Mouse (Mus musculus): ENCODE data around the gene Slc39a5. TPM values are rescaled to one million over a fixed set of nuclear protein-coding genes. Genes with fewer than 3 reads are reported as not detected.

Gene Slc39a5
- polyA plus RNA-seq, 2 experiments from 2014 or later = not detected

DNA sequence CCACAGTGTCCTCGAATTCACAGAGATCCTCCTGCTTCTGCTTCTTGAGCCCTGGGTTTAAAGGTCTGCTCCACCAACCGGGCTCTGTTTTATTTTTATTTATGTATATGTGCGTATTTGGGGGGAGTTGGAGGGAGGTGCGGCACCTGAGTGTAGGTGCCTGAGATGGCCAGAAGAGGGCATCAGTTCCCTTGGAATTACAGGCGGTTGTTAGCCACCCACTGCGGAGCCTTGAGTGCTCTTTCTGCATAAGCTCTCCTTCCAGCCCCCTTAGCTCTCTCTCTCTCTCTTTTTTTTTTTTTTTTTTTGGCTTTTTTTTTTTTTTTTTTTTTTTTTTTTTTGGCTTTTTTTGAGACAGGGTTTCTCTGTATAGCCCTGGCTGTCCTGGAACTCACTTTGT lies 26.6 kb downstream of the Slc39a5 start:
- no peak for ATAC-seq

DNA sequence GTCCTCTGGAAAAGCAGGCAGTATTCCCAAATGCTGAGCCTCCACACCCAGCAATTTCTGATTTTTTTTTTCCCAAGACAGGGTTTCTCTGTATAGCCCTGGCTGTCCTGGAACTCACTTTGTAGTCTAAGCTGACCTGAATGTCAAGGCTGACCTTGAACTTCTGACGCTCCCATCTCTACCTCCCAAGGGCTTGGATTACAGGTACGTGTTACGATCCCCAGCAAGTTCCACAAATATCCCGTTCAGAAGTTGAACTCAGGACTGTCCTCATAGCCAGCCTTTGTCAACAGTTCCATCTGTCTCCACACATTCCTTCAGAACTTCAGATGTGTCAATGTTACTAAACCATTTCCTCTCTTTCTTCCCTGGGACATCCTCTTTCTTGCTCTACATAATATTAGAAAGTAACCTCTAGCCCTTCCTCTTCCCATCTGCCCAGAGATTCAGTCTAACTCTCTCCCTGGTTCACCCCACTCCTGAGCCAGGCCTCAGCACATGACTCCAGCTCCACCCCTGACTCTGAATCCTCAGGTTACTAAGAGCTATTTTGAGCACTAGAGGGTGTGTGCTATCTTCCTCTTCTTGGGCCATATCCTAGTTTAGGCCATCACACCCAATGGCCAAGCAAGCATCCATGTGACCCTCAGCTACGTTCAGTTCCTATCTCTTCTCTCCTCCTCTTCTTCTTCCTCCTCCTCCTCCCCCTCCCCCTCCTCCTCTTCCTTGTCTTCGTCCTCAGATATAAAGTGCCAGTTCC lies 27.9 kb downstream of the Slc39a5 start:
- ATAC-seq = no peak

DNA sequence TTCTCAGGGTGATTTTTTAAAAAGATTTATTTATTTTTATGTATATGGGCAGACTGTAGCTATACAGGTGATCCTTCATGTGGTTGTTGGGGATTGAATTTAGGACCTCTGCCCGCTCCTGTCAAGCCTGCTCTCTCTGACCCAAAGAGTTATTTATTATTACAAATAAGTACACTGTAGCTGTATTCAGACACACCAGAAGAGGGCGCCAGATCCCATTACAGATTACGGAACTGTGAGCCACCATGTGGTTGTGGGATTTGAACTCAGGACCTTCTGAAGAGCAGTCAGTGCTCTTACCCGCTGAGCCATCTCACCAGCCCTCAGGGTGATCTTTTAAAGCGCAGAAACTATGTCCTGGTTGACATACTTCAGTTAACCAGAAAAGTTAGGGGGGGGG lies 28.9 kb downstream of the Slc39a5 start:
- no peak for ATAC-seq

DNA sequence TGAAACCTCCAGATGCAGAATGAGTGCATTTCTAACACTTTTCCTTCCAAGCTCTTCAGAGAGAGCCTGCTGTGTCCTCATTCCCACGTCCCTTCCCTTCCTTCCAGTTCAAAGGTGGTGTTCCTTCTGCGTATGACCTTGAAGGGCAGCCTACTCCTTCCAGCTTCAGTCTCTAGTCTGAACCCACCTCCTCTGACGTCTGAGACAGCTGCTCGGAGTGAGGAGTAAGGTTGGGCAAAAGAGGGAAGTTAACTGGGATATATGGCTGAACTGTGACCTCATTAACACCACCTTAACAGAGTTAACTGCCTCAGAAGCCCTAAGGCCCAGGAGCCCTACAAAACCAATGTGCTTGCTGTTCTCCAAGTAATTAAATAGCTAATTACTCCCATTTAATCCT lies 30.4 kb downstream of the Slc39a5 start:
- ATAC-seq = no peak

DNA sequence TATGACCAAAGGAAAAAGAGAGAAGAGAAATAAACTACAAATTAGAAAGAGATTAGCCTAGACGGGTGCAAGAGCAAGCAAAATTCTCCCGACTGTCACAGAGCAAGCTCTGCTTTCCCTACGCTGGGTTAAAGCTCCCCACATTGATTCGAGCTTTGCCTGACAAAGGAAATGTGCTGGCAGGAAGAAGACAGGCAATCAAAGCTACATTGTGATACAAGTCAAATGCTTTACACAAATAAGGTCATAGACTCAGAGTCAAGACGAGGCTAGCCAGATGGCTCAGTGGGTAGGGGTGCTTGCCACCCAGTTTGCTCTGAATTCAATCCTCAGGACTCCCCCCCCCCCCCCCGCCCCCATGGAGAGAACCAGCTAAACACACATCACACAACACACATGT lies 31.0 kb downstream of the Slc39a5 start:
- ATAC-seq = no peak

DNA sequence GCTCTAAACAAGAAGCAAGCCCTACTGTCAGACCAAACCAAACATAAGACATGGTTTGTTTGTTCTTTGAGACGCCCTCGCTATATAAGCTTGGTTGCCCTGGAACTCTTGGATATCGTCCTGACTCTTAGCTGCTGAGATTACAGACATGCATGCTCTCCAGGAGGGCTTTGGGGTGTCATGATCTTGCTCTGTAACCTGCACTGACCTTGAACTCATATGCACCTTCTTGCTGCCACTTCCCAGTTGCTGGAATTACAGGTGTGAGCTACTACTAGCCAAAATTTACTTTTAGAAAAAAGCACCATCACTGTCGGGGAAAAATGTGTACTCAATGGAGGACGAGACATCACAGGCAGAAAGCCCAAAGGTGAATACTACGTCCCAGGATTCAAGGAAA lies 31.4 kb downstream of the Slc39a5 start:
- no peak for ATAC-seq

DNA sequence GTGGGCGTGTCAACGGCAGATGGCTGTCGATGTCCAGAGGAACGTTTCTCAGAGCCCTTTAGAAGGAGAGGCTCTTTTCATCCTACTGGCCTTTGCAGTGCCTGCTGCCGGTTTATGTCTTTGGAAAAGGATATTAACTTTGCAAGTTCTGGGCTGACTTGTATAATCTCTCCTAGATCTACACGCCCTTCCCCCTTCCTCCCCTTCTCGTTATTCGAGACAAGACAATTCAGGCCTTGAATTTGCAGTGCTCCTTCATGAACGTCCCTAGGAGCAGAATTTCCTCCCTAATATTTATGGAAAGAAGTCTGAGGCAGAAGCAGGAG lies 31.8 kb downstream of the Slc39a5 start:
- ATAC-seq = peak; percentile 3

DNA sequence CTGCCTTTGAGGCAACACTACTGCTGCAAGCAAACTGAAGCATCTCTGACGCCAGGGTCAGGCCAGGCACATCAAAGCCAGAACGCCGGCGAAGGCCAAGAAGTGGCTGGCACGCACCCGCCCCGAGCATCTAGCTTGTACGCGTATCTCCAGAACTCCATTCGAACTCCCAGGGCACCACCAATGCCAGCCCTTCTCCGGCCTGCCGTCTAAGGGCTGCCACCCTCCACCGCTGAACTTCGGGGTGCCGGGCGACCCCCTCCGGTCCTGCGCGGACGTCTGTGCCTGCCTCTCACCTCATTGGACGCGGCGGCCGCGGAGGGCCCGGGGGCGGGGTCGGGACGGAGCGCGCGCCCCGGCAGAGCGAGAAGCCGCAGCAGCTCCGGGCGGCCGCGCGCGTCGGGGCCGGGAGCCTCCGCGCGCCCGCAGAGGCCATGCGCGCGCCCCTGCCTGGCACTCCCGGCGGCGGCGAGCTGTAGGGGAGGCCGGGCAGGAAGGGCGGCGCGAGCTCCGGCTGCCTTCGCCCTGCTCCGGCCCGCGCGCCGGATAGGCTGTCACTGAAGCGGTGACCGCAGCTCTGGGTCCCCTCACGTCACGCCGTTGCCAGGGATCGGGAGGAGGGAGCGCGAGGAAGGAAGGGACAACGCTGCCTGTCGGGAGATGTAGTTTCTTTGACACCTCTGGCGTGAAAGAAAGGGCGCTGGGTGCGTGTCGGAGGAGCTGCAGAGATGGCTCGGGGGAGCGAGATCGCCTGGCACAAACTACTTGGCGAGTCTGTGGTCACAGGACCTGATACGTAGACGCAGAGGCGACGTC lies 32.4 kb downstream of the Slc39a5 start, which contains the start of gene Coq10a:
TSS of gene Coq10a (minus strand) at position 596 of the 816 bp plus-strand sequence.
- peak; percentile 85 for ATAC-seq

DNA sequence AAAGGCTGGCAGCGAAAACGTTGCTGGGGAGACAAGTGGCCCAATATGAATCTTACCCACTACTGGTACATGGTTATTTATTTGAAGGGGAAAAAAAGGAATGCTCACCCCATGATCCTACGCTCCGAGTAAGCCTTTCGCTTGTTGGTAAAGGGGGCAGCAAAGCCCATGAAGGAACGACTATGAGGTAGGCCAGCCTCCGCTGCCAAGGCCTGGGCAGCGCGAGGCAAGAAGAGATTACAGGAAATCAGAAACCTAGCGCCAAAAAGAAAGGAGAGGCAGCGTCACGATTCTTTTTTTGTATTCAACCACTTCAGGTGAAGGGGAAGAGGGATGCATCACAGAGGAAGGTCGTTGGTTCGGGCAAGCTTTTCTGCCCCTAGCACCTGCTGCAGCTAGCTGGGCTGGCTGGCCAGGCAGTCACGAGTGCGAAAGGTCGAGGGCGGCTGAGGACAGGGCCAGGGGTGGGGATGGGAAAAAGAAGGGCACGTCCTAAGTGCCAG lies 33.1 kb downstream of the Slc39a5 start:
- no peak for ATAC-seq

DNA sequence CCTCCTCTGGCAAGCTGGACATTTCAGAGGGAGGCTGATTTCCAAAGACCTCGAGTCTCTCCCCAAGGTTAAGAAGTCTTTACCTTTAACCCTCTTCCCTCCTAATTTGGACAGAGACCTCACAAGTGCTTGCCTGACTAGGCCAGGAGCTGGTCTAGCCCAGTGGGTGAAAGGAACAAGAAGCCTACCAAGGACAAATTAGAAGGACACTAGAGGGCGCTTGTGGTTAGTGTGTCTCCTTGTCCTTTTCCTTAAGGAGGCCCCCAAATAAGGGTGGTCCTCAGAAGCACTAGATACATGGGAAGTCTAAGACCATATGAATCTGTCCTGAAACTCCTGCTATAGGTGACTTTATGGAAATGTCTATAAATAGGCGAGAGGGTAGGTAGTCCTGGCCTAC lies 38.5 kb downstream of the Slc39a5 start:
- no peak for ATAC-seq

DNA sequence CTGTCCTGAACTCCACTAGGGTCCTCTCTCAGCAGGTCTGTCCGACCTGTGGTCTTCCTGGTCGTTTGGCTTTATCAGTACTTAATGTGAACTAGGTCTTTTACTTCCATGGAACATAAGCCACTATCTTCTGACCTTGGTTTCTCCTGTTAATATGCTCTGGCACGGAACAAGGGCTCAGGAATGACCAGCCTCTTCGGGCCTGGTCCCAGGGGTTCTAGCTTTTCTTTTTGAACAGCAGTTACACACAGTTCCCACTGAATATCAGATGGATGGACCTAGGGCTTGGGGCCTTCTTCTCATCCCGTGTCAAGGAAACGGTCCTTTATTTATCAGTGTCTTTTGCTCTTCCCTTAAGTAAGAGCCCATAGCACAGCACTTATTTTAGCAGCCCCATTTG lies 39.2 kb downstream of the Slc39a5 start:
- no peak for ATAC-seq

DNA sequence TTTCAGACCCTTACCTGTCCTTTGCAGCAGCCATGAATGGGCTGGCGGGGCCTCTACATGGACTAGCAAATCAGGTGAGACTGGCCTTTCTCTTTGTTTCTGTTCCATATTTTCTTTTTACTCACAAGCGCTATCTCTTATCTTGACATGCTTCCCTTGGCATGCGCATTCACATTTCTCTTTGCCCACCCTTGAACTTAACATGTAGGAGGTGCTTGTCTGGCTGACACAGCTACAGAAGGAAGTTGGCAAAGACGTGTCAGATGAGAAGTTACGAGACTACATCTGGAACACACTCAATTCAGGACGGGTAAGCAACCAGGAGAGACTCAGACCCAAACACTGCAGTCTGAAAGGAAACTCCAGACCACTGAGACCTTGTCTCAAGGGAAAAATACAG lies 41.8 kb downstream of the Slc39a5 start:
- no peak for ATAC-seq

DNA sequence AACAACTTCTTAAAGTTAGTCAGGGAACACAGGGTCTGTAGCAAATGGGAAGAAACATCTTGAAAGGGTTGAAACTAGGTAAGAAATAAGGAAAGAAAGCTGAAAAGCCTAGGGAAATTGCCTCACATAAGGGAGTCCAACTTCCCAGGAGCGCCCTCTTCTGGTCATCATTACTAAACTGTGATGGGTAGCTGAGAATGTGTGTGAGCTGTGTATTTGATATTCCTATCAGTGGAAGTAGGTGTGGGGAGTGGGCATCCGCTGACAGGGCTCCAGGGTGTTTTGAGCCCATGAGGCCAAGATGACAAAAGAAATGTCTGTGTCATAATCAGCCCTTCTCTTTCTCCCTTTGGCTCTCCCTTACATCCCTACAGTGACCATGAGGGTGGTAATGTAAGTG lies 42.2 kb downstream of the Slc39a5 start:
- ATAC-seq = no peak

DNA sequence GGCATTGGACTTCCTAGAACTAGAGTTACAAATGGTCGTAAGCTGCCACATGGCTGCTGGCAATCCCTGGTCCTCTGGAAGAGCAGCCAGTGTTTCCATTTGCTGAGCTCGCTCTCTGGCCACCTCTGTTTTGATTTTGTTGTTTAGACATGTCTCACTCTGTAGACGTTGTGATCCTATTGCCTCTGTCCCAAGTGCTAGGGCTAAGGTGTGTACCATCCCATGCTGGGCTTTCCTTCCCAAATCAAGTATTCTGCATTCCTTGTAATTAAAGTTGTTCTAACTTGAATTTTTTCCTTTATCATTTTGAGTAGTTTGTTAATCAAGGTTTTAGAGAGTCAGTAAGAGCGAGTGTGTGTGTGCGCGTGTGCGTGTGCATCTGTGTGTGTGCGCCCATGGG lies 53.5 kb downstream of the Slc39a5 start:
- no peak for ATAC-seq

Other genes starting within 250 kb of the Slc39a5 start
- 10 to 100 TPM; 24.9 to 31.7 TPM for gene Rbms2, start 220.9 kb downstream of the Slc39a5 start, polyA plus RNA-seq (2017; shearing (Covaris generic))
- gene Gls2, start 206.8 kb downstream of the Slc39a5 start, polyA plus RNA-seq (2017; shearing (Covaris generic)) = under 1 TPM in 1 of 2 experiments, not detected in 1; 0.32 TPM
- gene Spryd4, start 189.4 kb downstream of the Slc39a5 start, polyA plus RNA-seq (2017; shearing (Covaris generic)) = 10 to 100 TPM; 12.2 to 19.6 TPM
- gene Mip, start 175.4 kb downstream of the Slc39a5 start, polyA plus RNA-seq (2017; shearing (Covaris generic)) = not detected
- gene Timeless, start 169.2 kb downstream of the Slc39a5 start, polyA plus RNA-seq (2017; shearing (Covaris generic)) = 10 to 100 TPM; 28.0 to 42.5 TPM
- not detected for gene Apon, start 147.1 kb downstream of the Slc39a5 start, polyA plus RNA-seq (2017; shearing (Covaris generic))
- not detected for gene Apof, start 132.6 kb downstream of the Slc39a5 start, polyA plus RNA-seq (2017; shearing (Covaris generic))
- gene Stat2, start 130.7 kb downstream of the Slc39a5 start, polyA plus RNA-seq (2017; shearing (Covaris generic)) = 10 to 100 TPM; 58.1 to 92.7 TPM
- gene Il23a, start 102.5 kb downstream of the Slc39a5 start, polyA plus RNA-seq (2017; shearing (Covaris generic)) = not detected
- 10 to 100 TPM; 24.4 to 48.3 TPM for gene Pan2, start 97.9 kb downstream of the Slc39a5 start, polyA plus RNA-seq (2017; shearing (Covaris generic))
- 100 to 1,000 TPM; 116 to 120 TPM for gene Cnpy2, start 78.8 kb downstream of the Slc39a5 start, polyA plus RNA-seq (2017; shearing (Covaris generic))
- 100 to 1,000 TPM; 124 to 182 TPM for gene Cs, start 63.5 kb downstream of the Slc39a5 start, polyA plus RNA-seq (2017; shearing (Covaris generic))
- 10 to 100 TPM; 14.5 to 15.7 TPM for gene Coq10a, start 32.2 kb downstream of the Slc39a5 start, polyA plus RNA-seq (2017; shearing (Covaris generic))
- 1 to 10 TPM; 2.3 to 3.3 TPM for gene Ankrd52, start 24.1 kb downstream of the Slc39a5 start, polyA plus RNA-seq (2017; shearing (Covaris generic))
- 10 to 100 TPM; 63.3 to 77.5 TPM for gene Nabp2, start 10.3 kb upstream of the Slc39a5 start, polyA plus RNA-seq (2017; shearing (Covaris generic))
- gene Rnf41, start 10.4 kb upstream of the Slc39a5 start, polyA plus RNA-seq (2017; shearing (Covaris generic)) = 10 to 100 TPM; 28.7 to 51.8 TPM
- gene Smarcc2, start 58.0 kb upstream of the Slc39a5 start, polyA plus RNA-seq (2017; shearing (Covaris generic)) = 10 to 100 TPM; 45.7 to 62.7 TPM
- gene Myl6, start 92.9 kb upstream of the Slc39a5 start, polyA plus RNA-seq (2017; shearing (Covaris generic)) = 100 to 1,000 TPM; 937 to 954 TPM
- gene Myl6b, start 97.5 kb upstream of the Slc39a5 start, polyA plus RNA-seq (2017; shearing (Covaris generic)) = 1 to 10 TPM; 4.3 to 5.4 TPM
- 10 to 100 TPM; 68.4 to 84.4 TPM for gene Esyt1, start 124.6 kb upstream of the Slc39a5 start, polyA plus RNA-seq (2017; shearing (Covaris generic))
- 10 to 100 TPM in 1 of 2 experiments, 1 to 10 TPM in 1; 9.2 to 11.8 TPM for gene Zc3h10, start 146.5 kb upstream of the Slc39a5 start, polyA plus RNA-seq (2017; shearing (Covaris generic))
- gene Rpl41, start 148.1 kb upstream of the Slc39a5 start, polyA plus RNA-seq (2017; shearing (Covaris generic)) = 1,000 to 10,000 TPM; 4,848 to 7,095 TPM
- gene Pa2g4, start 164.8 kb upstream of the Slc39a5 start, polyA plus RNA-seq (2017; shearing (Covaris generic)) = 100 to 1,000 TPM; 114 to 117 TPM
- 1 to 10 TPM; 6.6 to 9.3 TPM for gene Erbb3, start 188.4 kb upstream of the Slc39a5 start, polyA plus RNA-seq (2017; shearing (Covaris generic))
- 1,000 to 10,000 TPM; 1,420 to 1,755 TPM for gene Rps26, start 225.5 kb upstream of the Slc39a5 start, polyA plus RNA-seq (2017; shearing (Covaris generic))
- 100 to 1,000 TPM; 102 to 158 TPM for gene Ikzf4, start 244.8 kb upstream of the Slc39a5 start, polyA plus RNA-seq (2017; shearing (Covaris generic))

All from CD4-positive, CD25-positive, alpha-beta regulatory T cell, adult 4 months (primary cell).